Mouse (Mus musculus): ENCODE data around the gene Gpsm1. TPM values are rescaled to one million over a fixed set of nuclear protein-coding genes. Genes with fewer than 3 reads are reported as not detected.

Gpsm1 gene
- total and polyA plus RNA-seq, 2 experiments = 0.74 to 1.9 TPM

DNA sequence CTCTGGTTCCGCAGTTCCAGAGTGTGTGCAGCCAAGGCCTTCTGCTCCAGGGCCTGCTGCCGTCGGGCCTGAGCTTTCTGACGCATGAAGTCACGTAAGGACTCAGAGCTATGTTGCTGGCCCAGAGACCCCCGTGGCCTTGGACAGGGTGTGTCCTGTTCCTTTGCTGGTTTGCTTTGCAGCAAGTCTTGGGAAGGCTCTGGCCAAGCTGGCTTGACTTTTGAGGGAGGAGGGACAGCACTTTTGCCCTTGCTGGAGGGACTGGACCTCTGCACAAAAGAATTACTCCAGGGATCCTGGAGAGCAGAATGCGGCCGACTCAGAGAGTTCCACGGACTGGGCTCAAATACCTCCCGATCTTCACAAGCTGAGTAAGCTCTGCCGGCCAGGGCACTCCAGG, 34.7 kb upstream of the Gpsm1 start:
- DNase-seq (ENCODE audit: extremely low read depth, low read depth, low spot score) = no peak
- Histone ChIP-seq H3K36me3 (ENCODE audit: control insufficient read depth, insufficient read depth, low read length) (no peaks in the 10 kb centered on the region), H3K4me1 (ENCODE audit: control insufficient read depth, insufficient read depth, low read length) (no peaks in the 10 kb centered on the region), H3K27me3 (ENCODE audit: control insufficient read depth, insufficient read depth, low read length) (no peaks in the 10 kb centered on the region), H3K27ac (replicated peaks; ENCODE audit: insufficient read depth, low read depth, low read length) (no peak overlapping the region), H3K79me2 (ENCODE audit: control insufficient read depth, insufficient read depth, low read length) (no peaks in the 10 kb centered on the region), H3K4me3 (ENCODE audit: insufficient read depth, low read depth, low read length) (no peak overlapping the region), H3K9ac (ENCODE audit: low read depth, low read length) (no peak overlapping the region)
- WGBS = 83% methylated on average over 11 of the region's 11 CpGs
- no peak for TF ChIP-seq CTCF (IDR thresholded peaks at IDR 0.05; ENCODE audit: low read depth, low read length)
- no peak for TF ChIP-seq POLR2A (IDR thresholded peaks at IDR 0.05; ENCODE audit: extremely low read depth, insufficient read depth, low read length)

DNA sequence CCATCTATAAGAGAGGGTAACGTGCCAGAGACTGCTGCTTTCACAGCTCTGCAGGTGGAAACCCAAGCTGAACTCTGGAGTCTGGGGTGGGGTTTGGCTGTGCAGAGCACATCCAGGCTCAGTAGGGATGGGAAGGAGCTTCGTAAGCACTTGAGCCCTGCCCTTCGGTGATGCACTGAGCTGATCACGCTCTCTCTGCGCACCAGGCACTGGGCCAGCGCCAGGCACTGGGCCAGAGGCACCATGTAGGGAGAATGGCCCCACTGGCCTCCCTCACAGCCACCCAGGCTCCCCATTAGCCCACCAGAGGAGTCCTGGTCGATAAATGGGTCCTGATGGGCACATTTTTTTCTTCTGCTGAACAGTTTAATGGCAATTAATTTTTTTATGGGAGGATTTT, 29.5 kb upstream of the Gpsm1 start:
- Histone ChIP-seq H3K79me2 (ENCODE audit: control insufficient read depth, insufficient read depth, low read length) (no peaks in the 10 kb centered on the region), H3K27me3 (ENCODE audit: control insufficient read depth, insufficient read depth, low read length) (no peaks in the 10 kb centered on the region), H3K4me1 (ENCODE audit: control insufficient read depth, insufficient read depth, low read length) (no peaks in the 10 kb centered on the region), H3K36me3 (ENCODE audit: control insufficient read depth, insufficient read depth, low read length) (no peaks in the 10 kb centered on the region), H3K9ac (ENCODE audit: low read depth, low read length) (no peak overlapping the region), H3K27ac (replicated peaks; ENCODE audit: insufficient read depth, low read depth, low read length) (no peak overlapping the region), H3K4me3 (ENCODE audit: insufficient read depth, low read depth, low read length) (no peak overlapping the region)
- TF ChIP-seq POLR2A (IDR thresholded peaks at IDR 0.05; ENCODE audit: extremely low read depth, insufficient read depth, low read length) (no peak), CTCF (IDR thresholded peaks at IDR 0.05; ENCODE audit: low read depth, low read length) (no peak)
- 72% methylated on average over 7 of the region's 7 CpGs for WGBS
- DNase-seq (ENCODE audit: extremely low read depth, low read depth, low spot score) = no peak

DNA sequence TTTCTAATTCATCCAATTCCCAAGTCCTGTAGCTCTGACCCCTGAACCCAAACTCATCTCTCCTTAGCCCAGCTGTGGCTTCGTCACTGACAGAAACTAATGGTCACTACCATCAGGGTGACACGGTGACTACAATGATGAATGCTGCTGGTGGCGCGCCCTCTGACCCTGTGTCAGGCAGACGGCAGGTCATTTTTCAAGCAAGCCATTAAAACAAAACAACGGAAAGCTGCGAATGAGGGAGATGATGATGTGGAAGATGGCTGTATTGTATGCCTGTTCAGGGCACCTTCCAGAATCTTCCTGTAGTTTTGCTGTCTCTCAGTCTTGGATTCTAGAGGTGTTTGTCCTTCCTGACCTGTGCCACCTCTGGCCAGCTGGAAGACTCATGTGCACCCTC, 28.9 kb upstream of the Gpsm1 start:
- H3K27me3 ChIP-seq (ENCODE audit: control insufficient read depth, insufficient read depth, low read length) = no peaks in the 10 kb centered on the region
- H3K36me3 ChIP-seq (ENCODE audit: control insufficient read depth, insufficient read depth, low read length) = no peaks in the 10 kb centered on the region
- no peak overlapping the region for H3K4me3 ChIP-seq (ENCODE audit: insufficient read depth, low read depth, low read length)
- 70% methylated on average over 7 of the region's 7 CpGs for WGBS
- no peak for DNase-seq (ENCODE audit: extremely low read depth, low read depth, low spot score)
- TF ChIP-seq CTCF (IDR thresholded peaks at IDR 0.05; ENCODE audit: low read depth, low read length) (no peak), POLR2A (IDR thresholded peaks at IDR 0.05; ENCODE audit: extremely low read depth, insufficient read depth, low read length) (no peak)
- H3K4me1 ChIP-seq (ENCODE audit: control insufficient read depth, insufficient read depth, low read length) = no peaks in the 10 kb centered on the region
- H3K27ac ChIP-seq (replicated peaks; ENCODE audit: insufficient read depth, low read depth, low read length) = no peak overlapping the region
- H3K9ac ChIP-seq (ENCODE audit: low read depth, low read length) = no peak overlapping the region
- no peaks in the 10 kb centered on the region for H3K79me2 ChIP-seq (ENCODE audit: control insufficient read depth, insufficient read depth, low read length)

DNA sequence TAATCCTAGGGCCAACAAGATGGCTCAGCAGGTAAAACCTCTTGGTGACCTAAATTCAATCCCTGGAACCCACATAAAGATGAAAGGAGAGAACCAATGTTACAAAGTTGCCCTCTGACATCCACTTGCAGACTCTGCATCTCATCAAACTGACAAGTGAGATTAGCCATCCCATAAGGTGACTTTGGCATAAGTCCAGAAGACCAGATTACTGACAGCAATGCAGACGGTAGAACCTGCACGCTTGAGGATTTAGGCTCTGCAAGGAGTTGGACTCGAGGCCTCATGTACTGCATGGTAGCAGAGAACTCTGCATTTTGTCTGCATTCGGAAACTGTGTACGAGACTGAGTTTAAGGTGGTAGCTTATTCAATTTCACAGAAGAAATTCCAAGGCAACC, 25.2 kb upstream of the Gpsm1 start:
- no peak overlapping the region for H3K9ac ChIP-seq (ENCODE audit: low read depth, low read length)
- WGBS = 92% methylated on average over 5 of the region's 5 CpGs
- H3K36me3 ChIP-seq (ENCODE audit: control insufficient read depth, insufficient read depth, low read length) = no peaks in the 10 kb centered on the region
- H3K27me3 ChIP-seq (ENCODE audit: control insufficient read depth, insufficient read depth, low read length) = no peaks in the 10 kb centered on the region
- H3K4me3 ChIP-seq (ENCODE audit: insufficient read depth, low read depth, low read length) = no peak overlapping the region
- no peak for TF ChIP-seq POLR2A (IDR thresholded peaks at IDR 0.05; ENCODE audit: extremely low read depth, insufficient read depth, low read length)
- TF ChIP-seq CTCF (IDR thresholded peaks at IDR 0.05; ENCODE audit: low read depth, low read length) = no peak
- no peak overlapping the region for H3K27ac ChIP-seq (replicated peaks; ENCODE audit: insufficient read depth, low read depth, low read length)
- no peaks in the 10 kb centered on the region for H3K4me1 ChIP-seq (ENCODE audit: control insufficient read depth, insufficient read depth, low read length)
- no peak for DNase-seq (ENCODE audit: extremely low read depth, low read depth, low spot score)
- no peaks in the 10 kb centered on the region for H3K79me2 ChIP-seq (ENCODE audit: control insufficient read depth, insufficient read depth, low read length)

DNA sequence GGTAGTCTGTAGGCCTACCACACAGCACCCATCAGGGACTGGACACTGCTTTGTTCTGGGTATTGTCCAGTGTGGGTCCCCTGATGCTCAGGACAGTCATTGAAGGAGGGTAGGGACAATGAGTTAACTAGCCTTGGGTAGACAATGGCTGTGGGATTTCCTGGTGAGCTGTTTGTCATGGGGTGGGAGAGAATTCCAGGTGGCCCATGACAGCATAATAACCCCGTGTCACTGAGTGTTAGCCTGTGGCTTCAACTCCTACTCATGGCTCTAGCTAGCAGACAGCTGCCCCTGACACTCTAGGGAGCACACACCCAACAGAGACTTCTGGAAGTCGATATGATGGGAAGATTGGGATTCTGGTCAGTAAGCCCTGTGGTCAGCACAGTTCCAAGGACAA, 20.9 kb upstream of the Gpsm1 start, which contains the start of gene Ccdc187:
Gene Ccdc187, minus strand, starts transcription at position 101 of the 400 bp plus-strand sequence.
- no peaks in the 10 kb centered on the region for H3K36me3 ChIP-seq (ENCODE audit: control insufficient read depth, insufficient read depth, low read length)
- no peak within 1 kb of the TSS for H3K4me3 ChIP-seq (ENCODE audit: insufficient read depth, low read depth, low read length)
- H3K79me2 ChIP-seq (ENCODE audit: control insufficient read depth, insufficient read depth, low read length) = no peaks in the 10 kb centered on the region
- 57% methylated on average over 2 of the region's 2 CpGs for WGBS
- TF ChIP-seq POLR2A (IDR thresholded peaks at IDR 0.05; ENCODE audit: extremely low read depth, insufficient read depth, low read length) = no peak
- no peak for TF ChIP-seq CTCF (IDR thresholded peaks at IDR 0.05; ENCODE audit: low read depth, low read length)
- H3K27me3 ChIP-seq (ENCODE audit: control insufficient read depth, insufficient read depth, low read length) = no peaks in the 10 kb centered on the region
- H3K9ac ChIP-seq (ENCODE audit: low read depth, low read length) = no peak within 1 kb of the TSS
- no peak for DNase-seq (ENCODE audit: extremely low read depth, low read depth, low spot score)
- no peak within 1 kb of the TSS for H3K27ac ChIP-seq (replicated peaks; ENCODE audit: insufficient read depth, low read depth, low read length)
- no peaks in the 10 kb centered on the region for H3K4me1 ChIP-seq (ENCODE audit: control insufficient read depth, insufficient read depth, low read length)

DNA sequence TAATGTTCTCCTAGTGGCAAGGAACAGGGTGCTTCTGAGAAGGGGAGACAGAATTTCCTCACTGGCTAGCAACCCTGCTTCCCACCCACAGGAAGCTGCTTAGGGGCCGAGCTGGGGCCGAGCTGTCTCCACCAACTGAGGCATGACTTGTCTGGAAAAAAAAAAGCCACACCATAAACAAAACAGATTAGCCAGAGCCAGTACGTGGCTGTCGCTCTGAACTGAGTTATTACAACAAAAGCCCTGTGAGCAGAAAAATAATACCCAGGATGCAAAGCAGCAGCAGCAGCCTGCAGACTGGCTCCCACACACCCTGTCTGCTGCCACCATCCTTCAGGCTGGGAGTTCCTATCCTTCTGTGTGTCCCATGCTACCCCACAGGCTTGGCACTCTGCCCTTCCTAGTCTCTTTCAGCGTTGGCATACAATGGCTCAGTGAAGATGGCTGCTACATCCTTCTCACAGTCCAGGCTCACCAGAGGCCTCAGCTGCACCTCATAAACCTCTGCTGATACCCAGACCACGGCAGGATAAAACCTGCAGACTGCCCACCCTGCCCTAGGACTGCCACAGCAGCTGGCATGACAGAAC, 18.6 kb upstream of the Gpsm1 start:
- Histone ChIP-seq H3K27me3 (ENCODE audit: control insufficient read depth, insufficient read depth, low read length) (no peaks in the 10 kb centered on the region), H3K27ac (replicated peaks; ENCODE audit: insufficient read depth, low read depth, low read length) (no peak overlapping the region), H3K4me3 (ENCODE audit: insufficient read depth, low read depth, low read length) (no peak overlapping the region), H3K36me3 (ENCODE audit: control insufficient read depth, insufficient read depth, low read length) (no peaks in the 10 kb centered on the region), H3K79me2 (ENCODE audit: control insufficient read depth, insufficient read depth, low read length) (no peaks in the 10 kb centered on the region), H3K4me1 (ENCODE audit: control insufficient read depth, insufficient read depth, low read length) (no peaks in the 10 kb centered on the region), H3K9ac (ENCODE audit: low read depth, low read length) (no peak overlapping the region)
- no peak for TF ChIP-seq POLR2A (IDR thresholded peaks at IDR 0.05; ENCODE audit: extremely low read depth, insufficient read depth, low read length)
- no peak for TF ChIP-seq CTCF (IDR thresholded peaks at IDR 0.05; ENCODE audit: low read depth, low read length)
- no peak for DNase-seq (ENCODE audit: extremely low read depth, low read depth, low spot score)
- 52% methylated on average over 6 of the region's 6 CpGs for WGBS
